Comparison of ENCODE assay signal across 27 mouse cellular contexts in genomic region chr13:16021849-16022248, GRCm38 (mm10). TPM values are rescaled to one million over a fixed set of nuclear protein-coding genes. Genes with fewer than 3 reads are reported as not detected.
A peak's percentile ranks its signal among the peaks of the same experiment; 100 is the strongest.
DNase-seq lines count a peak whose midpoint lies in the region; ATAC-seq and TF ChIP-seq lines count a peak whose summit lies in the region.
"Had no signal": no experiment of that assay in that cellular context is flagged by ENCODE, and none has a peak within 500 bp of the region (broad histone marks: within the 10 kb centered on the region; RNA-seq: fewer than 3 reads in every experiment).

No protein-coding gene starts in this region.

- TF ChIP-seq CTCF in midbrain, postnatal 0 days (IDR thresholded peaks at IDR 0.05): no peak
- TF ChIP-seq CTCF in embryonic fibroblast, embryonic 13.5 days (IDR thresholded peaks at IDR 0.05; ENCODE audit: borderline replicate concordance, insufficient read depth, low read length): no peak

- TF ChIP-seq POLR2A in embryonic fibroblast, embryonic 13.5 days (IDR thresholded peaks at IDR 0.05; ENCODE audit: low read depth, low read length): no peak

- peaks cover 34% of the 10 kb centered on the region for H3K4me1 ChIP-seq in heart, embryonic 13.5 days
- H3K4me1 ChIP-seq in hindbrain, embryonic 16.5 days (ENCODE audit: control insufficient read depth, insufficient read depth, low read depth, low read length): peaks cover 8% of the 10 kb centered on the region; the same call in 1 of the 2 replicates
- peaks cover 4% of the 10 kb centered on the region for H3K4me1 ChIP-seq in hindbrain, embryonic 11.5 days (replicated peaks; ENCODE audit: control insufficient read depth, insufficient read depth, low read length)
- peaks cover 8% of the 10 kb centered on the region; the same call in 1 of the 2 replicates for H3K4me1 ChIP-seq in midbrain, postnatal 0 days (ENCODE audit: insufficient read depth, low read length)
- H3K4me1 ChIP-seq in midbrain, embryonic 13.5 days (replicated peaks): peaks cover 11% of the 10 kb centered on the region
- no peaks in the 10 kb centered on the region for H3K4me1 ChIP-seq in embryonic fibroblast, embryonic 13.5 days (ENCODE audit: control insufficient read depth, insufficient read depth, low read length)

- 60% methylated on average over 7 of the region's 7 CpGs for WGBS in heart, embryonic 13.5 days
- WGBS in hindbrain, embryonic 16.5 days: 87% methylated on average over 7 of the region's 7 CpGs
- 94% methylated on average over 7 of the region's 7 CpGs for WGBS in hindbrain, embryonic 11.5 days
- WGBS in midbrain, postnatal 0 days: 92% methylated on average over 7 of the region's 7 CpGs
- 95% methylated on average over 7 of the region's 7 CpGs for WGBS in midbrain, embryonic 13.5 days

- no peak for DNase-seq in heart, adult 18-20 months
- no peak for DNase-seq in hindbrain, embryonic 11.5 days (ENCODE audit: low spot score)
- DNase-seq in midbrain, postnatal 0 days (ENCODE audit: low spot score): no peak
- no peak for DNase-seq in embryo, embryonic 10 days (ENCODE audit: low spot score)
- DNase-seq: adrenal gland, postnatal 36 days; B cell, adult 2 months; cerebellum, adult 11 months; cerebellum, adult 9-11 months; gastrocnemius, postnatal 25 days; kidney, postnatal 25 days; liver, postnatal 0 days; lung, postnatal 10 days; retina, postnatal 1 day; spleen, adult 18-20 months; thymus, postnatal 14 days had no signal

- 0 out of 2 replicates have a peak, but pooled peaks cover 3% of the 10 kb centered on the region for H3K27me3 ChIP-seq in heart, embryonic 13.5 days (replicated peaks)
- no peaks in the 10 kb centered on the region; the same call in 1 of the 2 replicates for H3K27me3 ChIP-seq in hindbrain, embryonic 16.5 days (replicated peaks; ENCODE audit: control insufficient read depth, insufficient read depth, low read length)
- peaks cover 8% of the 10 kb centered on the region for H3K27me3 ChIP-seq in hindbrain, embryonic 11.5 days (ENCODE audit: control insufficient read depth, insufficient read depth, low read length)
- H3K27me3 ChIP-seq in midbrain, postnatal 0 days (ENCODE audit: insufficient read depth, low read length): peaks cover 13% of the 10 kb centered on the region
- peaks cover 24% of the 10 kb centered on the region for H3K27me3 ChIP-seq in midbrain, embryonic 13.5 days
- H3K27me3 ChIP-seq: CH12.LX, Patski had no signal

- ATAC-seq in heart, embryonic 13.5 days (ENCODE audit: extremely low read depth, insufficient number of reproducible peaks, low FRiP score, low TSS enrichment): no peak
- no peak for ATAC-seq in hindbrain, embryonic 16.5 days
- ATAC-seq in hindbrain, embryonic 11.5 days (ENCODE audit: low FRiP score): no peak
- ATAC-seq in midbrain, postnatal 0 days (ENCODE audit: low FRiP score): no peak
- no peak for ATAC-seq in midbrain, embryonic 13.5 days
- ATAC-seq: intestine, postnatal 0 days; liver, postnatal 0 days; Patski had no signal

- H3K4me2 ChIP-seq in heart, embryonic 13.5 days: peak overlapping the region; percentile 43
- H3K4me2 ChIP-seq in hindbrain, embryonic 16.5 days (ENCODE audit: low read length): 0 out of 2 replicates have a peak overlapping the region, but pooled peaks have one; percentile 3
- H3K4me2 ChIP-seq in hindbrain, embryonic 11.5 days (replicated peaks; ENCODE audit: low read depth, low read length): no peak overlapping the region
- H3K4me2 ChIP-seq in midbrain, postnatal 0 days (ENCODE audit: low read depth, low read length, poor library complexity, severe bottlenecking): peak overlapping the region; percentile 42
- H3K4me2 ChIP-seq in midbrain, embryonic 13.5 days (replicated peaks): no peak overlapping the region
- H3K4me2 ChIP-seq: neural tube, embryonic 12.5 days had no signal

- H3K9me3 ChIP-seq in heart, embryonic 13.5 days: no peaks in the 10 kb centered on the region
- no peaks in the 10 kb centered on the region for H3K9me3 ChIP-seq in hindbrain, embryonic 16.5 days (ENCODE audit: control insufficient read depth, low read length)
- no peaks in the 10 kb centered on the region for H3K9me3 ChIP-seq in hindbrain, embryonic 11.5 days (ENCODE audit: control insufficient read depth, low read length)
- no peaks in the 10 kb centered on the region for H3K9me3 ChIP-seq in midbrain, postnatal 0 days (ENCODE audit: low read length)
- H3K9me3 ChIP-seq in midbrain, embryonic 13.5 days: no peaks in the 10 kb centered on the region
- H3K9me3 ChIP-seq: forebrain, embryonic 10.5 days; G1E; heart, embryonic 10.5 days; midbrain, embryonic 10.5 days; neural tube, embryonic 12.5 days had no signal

- H3K27ac ChIP-seq in heart, embryonic 13.5 days (replicated peaks): 0 out of 2 replicates have a peak overlapping the region, but pooled peaks have one; percentile 21
- no peak overlapping the region for H3K27ac ChIP-seq in hindbrain, embryonic 16.5 days (ENCODE audit: low read depth, low read length)
- H3K27ac ChIP-seq in hindbrain, embryonic 11.5 days (ENCODE audit: low read depth, low read length): no peak overlapping the region
- no peak overlapping the region for H3K27ac ChIP-seq in midbrain, postnatal 0 days (ENCODE audit: low read depth, low read length)
- no peak overlapping the region for H3K27ac ChIP-seq in midbrain, embryonic 13.5 days
- peak overlapping the region; percentile 15 for H3K27ac ChIP-seq in embryonic fibroblast, embryonic 13.5 days (ENCODE audit: insufficient read depth, low read length)
- H3K27ac ChIP-seq: forebrain, embryonic 10.5 days; heart, embryonic 10.5 days; midbrain, embryonic 10.5 days; neural tube, embryonic 12.5 days had no signal

- H3K4me3 ChIP-seq in heart, embryonic 13.5 days: no peak overlapping the region
- H3K4me3 ChIP-seq in hindbrain, embryonic 16.5 days (ENCODE audit: low read length): no peak overlapping the region
- H3K4me3 ChIP-seq in hindbrain, embryonic 11.5 days (ENCODE audit: low read depth, low read length): no peak overlapping the region
- H3K4me3 ChIP-seq in midbrain, postnatal 0 days (ENCODE audit: low read depth, low read length): peak overlapping the region; percentile 29; the same call in 1 of the 2 replicates
- H3K4me3 ChIP-seq in midbrain, embryonic 13.5 days (replicated peaks): no peak overlapping the region
- peak overlapping the region; percentile 34 for H3K4me3 ChIP-seq in embryonic fibroblast, embryonic 13.5 days (ENCODE audit: insufficient read depth, low read length)
- H3K4me3 ChIP-seq: forebrain, embryonic 10.5 days; heart, embryonic 10.5 days; midbrain, embryonic 10.5 days; neural tube, embryonic 12.5 days had no signal

- peaks cover 14% of the 10 kb centered on the region for H3K36me3 ChIP-seq in heart, embryonic 13.5 days
- no peaks in the 10 kb centered on the region for H3K36me3 ChIP-seq in hindbrain, embryonic 16.5 days (ENCODE audit: control insufficient read depth, insufficient read depth, low read length)
- H3K36me3 ChIP-seq in hindbrain, embryonic 11.5 days (ENCODE audit: control insufficient read depth, insufficient read depth, low read length): no peaks in the 10 kb centered on the region
- no peaks in the 10 kb centered on the region for H3K36me3 ChIP-seq in midbrain, postnatal 0 days (ENCODE audit: insufficient read depth, low read length)
- H3K36me3 ChIP-seq in midbrain, embryonic 13.5 days: no peaks in the 10 kb centered on the region
- H3K36me3 ChIP-seq: forebrain, embryonic 10.5 days; G1E; heart, embryonic 10.5 days; midbrain, embryonic 10.5 days; neural tube, embryonic 12.5 days had no signal

- H3K9ac ChIP-seq in heart, embryonic 13.5 days: 0 out of 2 replicates have a peak overlapping the region, but pooled peaks have one; percentile 2
- H3K9ac ChIP-seq in hindbrain, embryonic 16.5 days (ENCODE audit: low read depth, low read length): no peak overlapping the region
- no peak overlapping the region for H3K9ac ChIP-seq in hindbrain, embryonic 11.5 days (ENCODE audit: low read depth, low read length)
- no peak overlapping the region for H3K9ac ChIP-seq in midbrain, postnatal 0 days (replicated peaks; ENCODE audit: low read length, poor library complexity, severe bottlenecking)
- H3K9ac ChIP-seq in midbrain, embryonic 13.5 days (replicated peaks): no peak overlapping the region
- H3K9ac ChIP-seq: liver, postnatal 0 days; neural tube, embryonic 12.5 days had no signal

RNA-seq across cellular contexts. Expression of gene Inhba, which starts 10.2 kb away (rescaled TPM):
- polyA plus RNA-seq in heart, embryonic 13.5 days (2015; fragmentation: Nextera tagmentation; extraction: Ambion mirVana): 13.3 and 15.4 TPM in 2 replicates
- total RNA-seq in heart, adult 18-20 months (2021): 1 to 10 TPM; 1.6 to 1.8 TPM
- polyA plus RNA-seq in hindbrain, embryonic 16.5 days (2015; fragmentation: Nextera tagmentation; extraction: Ambion mirVana): 2.2 and 2.3 TPM in 2 replicates
- 0.78 and 0.99 TPM in 2 replicates for polyA plus RNA-seq in hindbrain, embryonic 11.5 days (2014; fragmentation: Nextera tagmentation; extraction: Ambion mirVana)
- 0.33 and 0.88 TPM in 2 replicates for total RNA-seq in midbrain, postnatal 0 days (2014; rRNA removed)
- polyA plus RNA-seq in midbrain, postnatal 0 days (2015; fragmentation: Nextera tagmentation; extraction: Ambion mirVana): 2.0 and 2.1 TPM in 2 replicates
- polyA plus RNA-seq in midbrain, embryonic 13.5 days (2015; fragmentation: Nextera tagmentation; extraction: Ambion mirVana): 0.17 and 0.23 TPM in 2 replicates
- 105 and 296 TPM in 2 replicates for polyA plus RNA-seq in embryonic fibroblast, embryonic 13.5 days (2011; ENCODE audit: insufficient read length, low read depth, missing spikeins)
- total RNA-seq: CH12.LX had no signal
- polyA plus RNA-seq: G1E; midbrain, embryonic 10.5 days had no signal

Comparison
In these comparisons a context has a peak if more than half of its experiments do, and no peak if none do; other contexts are left out.
1. H3K4me2 ChIP-seq: peak in heart, embryonic 13.5 days (single experiment), hindbrain, embryonic 16.5 days (single experiment) and midbrain, postnatal 0 days (single experiment); none in hindbrain, embryonic 11.5 days (single experiment) and midbrain, embryonic 13.5 days (single experiment).
2. H3K4me3 ChIP-seq: peak in midbrain, postnatal 0 days (single experiment) and embryonic fibroblast, embryonic 13.5 days (single experiment); none in heart, embryonic 13.5 days (single experiment), hindbrain, embryonic 16.5 days (single experiment), hindbrain, embryonic 11.5 days (single experiment) and midbrain, embryonic 13.5 days (single experiment).
3. H3K27ac ChIP-seq: peak in heart, embryonic 13.5 days (single experiment) and embryonic fibroblast, embryonic 13.5 days (single experiment); none in hindbrain, embryonic 16.5 days (single experiment), hindbrain, embryonic 11.5 days (single experiment), midbrain, postnatal 0 days (single experiment) and midbrain, embryonic 13.5 days (single experiment).